Mouse (Mus musculus) limb, embryonic 15.5 days (tissue): ENCODE data around the gene Rpl10a. TPM values are rescaled to one million over a fixed set of nuclear protein-coding genes. Genes with fewer than 3 reads are reported as not detected.
"Not testable (repeated sequence)": the region's sequence is repeated elsewhere in the genome, so short reads cannot be mapped to it uniquely, and the experiment has no call there.

Experiments used
- ATAC-seq: fragments of 200-750 bp; cut with Nextera tagmentation; 2 replicates; pipeline ENCODE4 v1.8.0; 2017; ENCODE audit warnings: low read depth, moderate TSS enrichment; ENCODE audit not compliant: insufficient number of reproducible peaks, low FRiP score, low TSS enrichment
- H3K27ac ChIP-seq: fragments of 300-500 bp; sonication (generic); 2 replicates; pipeline ENCODE4 v1.5.1; 2015; ENCODE audit warnings: moderate library complexity, mild to moderate bottlenecking, inconsistent platforms
- H3K27me3 ChIP-seq: fragments of 300-500 bp; sonication (generic); 2 replicates; pipeline ENCODE4 v1.6.1; 2015; ENCODE audit warnings: inconsistent platforms
- H3K36me3 ChIP-seq: fragments of 300-500 bp; sonication (generic); 2 replicates; pipeline ENCODE4 v1.6.1; 2015; ENCODE audit warnings: inconsistent platforms
- H3K4me1 ChIP-seq: fragments of 300-500 bp; sonication (generic); 2 replicates; pipeline ENCODE4 v1.6.1; 2015; ENCODE audit warnings: inconsistent platforms
- H3K4me2 ChIP-seq: fragments of 300-500 bp; sonication (generic); 2 replicates; pipeline ENCODE4 v1.6.1; 2015; ENCODE audit warnings: mild to moderate bottlenecking, inconsistent platforms
- H3K4me3 ChIP-seq: fragments of 300-500 bp; sonication (generic); 2 replicates; pipeline ENCODE4 v1.5.1; 2015; ENCODE audit warnings: mild to moderate bottlenecking, inconsistent platforms
- H3K9ac ChIP-seq: fragments of 300-500 bp; sonication (generic); 2 replicates; pipeline ENCODE4 v1.6.1; 2015; ENCODE audit warnings: inconsistent platforms
- H3K9me3 ChIP-seq: fragments of 300-500 bp; sonication (generic); 2 replicates; pipeline ENCODE4 v1.6.1; 2016; ENCODE audit warnings: inconsistent platforms
- WGBS: fragments of 180-500 bp; shearing (Covaris S2); methylation state at CpG from one replicate; pipeline ENCODE4 v1.1.7; 2015; 5-methylcytosine and 5-hydroxymethylcytosine counted together
- polyA plus RNA-seq: library from polyadenylated mRNA; unstranded; fragments of >200 nt; fragmentation: Nextera tagmentation; extraction: Ambion mirVana; gene quantifications from 2 replicates; pipeline ENCODE4 v1.2.1, GENCODE M21; 2015

Gene Rpl10a
- polyA plus RNA-seq, 1 experiment from 2014 or later = 665 TPM

GRCm38 (mm10) chr17:28311366-28312132 lies 16.7 kb upstream of the Rpl10a start:
- H3K4me3 ChIP-seq = no peak overlapping the region
- H3K9me3 ChIP-seq = no peaks in the 10 kb centered on the region
- ATAC-seq = no peak
- peaks cover 11% of the 10 kb centered on the region for H3K36me3 ChIP-seq
- no peak overlapping the region for H3K9ac ChIP-seq
- 62% methylated on average over 5 of the region's 5 CpGs for WGBS
- peaks cover 29% of the 10 kb centered on the region for H3K4me1 ChIP-seq
- H3K27me3 ChIP-seq = no peaks in the 10 kb centered on the region
- no peak overlapping the region for H3K27ac ChIP-seq
- no peak overlapping the region for H3K4me2 ChIP-seq

DNA sequence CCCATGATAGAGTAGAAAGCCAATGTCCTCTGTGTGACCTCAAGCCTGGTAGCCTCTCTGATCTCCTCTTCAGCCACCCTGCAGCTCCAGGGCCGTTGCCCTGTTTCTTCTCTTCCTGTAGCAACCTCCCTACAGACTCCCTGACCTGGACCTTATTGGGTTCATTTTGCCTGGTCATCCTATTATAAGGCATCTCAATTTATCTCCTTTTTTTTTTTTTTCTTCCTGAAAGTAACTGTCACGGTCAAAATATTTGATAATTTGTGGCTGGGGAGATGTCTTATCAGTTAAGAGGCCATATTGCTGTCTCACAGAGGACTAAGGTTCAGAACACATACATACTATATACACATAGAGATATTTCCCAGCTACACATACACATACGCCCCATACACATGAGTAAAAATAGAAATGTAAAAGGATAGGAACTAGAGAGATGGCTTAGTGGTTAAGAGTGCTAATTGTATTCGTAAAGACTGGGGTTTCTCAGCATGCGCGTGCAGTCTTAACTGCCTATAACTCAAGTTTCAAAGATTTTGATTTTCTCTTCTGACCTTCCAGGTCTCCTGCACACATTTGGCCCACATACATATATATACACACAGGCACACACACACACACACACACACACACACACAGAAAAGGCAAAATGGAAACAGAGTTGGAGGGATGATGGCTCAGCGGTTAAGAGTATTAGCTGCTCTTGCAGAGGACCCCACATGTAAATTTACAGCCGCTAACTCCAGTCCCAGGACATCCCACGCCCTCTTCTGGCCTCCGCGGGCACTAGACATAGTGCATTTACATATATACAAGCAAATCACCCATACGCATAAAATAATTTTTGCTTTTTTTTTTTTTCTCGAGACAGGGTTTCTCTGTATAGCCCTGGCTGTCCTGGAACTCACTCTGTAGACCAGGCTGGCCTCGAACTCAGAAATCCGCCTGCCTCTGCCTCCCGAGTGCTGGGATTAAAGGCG lies 15.7 kb upstream of the Rpl10a start:
- Histone ChIP-seq H3K36me3 (peaks cover 20% of the 10 kb centered on the region), H3K27me3 (no peaks in the 10 kb centered on the region), H3K9ac (no peak overlapping the region), H3K9me3 (no peaks in the 10 kb centered on the region), H3K4me2 (peak overlapping the region; percentile 81), H3K4me1 (peaks cover 29% of the 10 kb centered on the region), H3K4me3 (peak overlapping the region; percentile 89), H3K27ac (peak overlapping the region; percentile 95)
- 23% methylated on average over 17 of the region's 17 CpGs for WGBS
- ATAC-seq = no peak

DNA sequence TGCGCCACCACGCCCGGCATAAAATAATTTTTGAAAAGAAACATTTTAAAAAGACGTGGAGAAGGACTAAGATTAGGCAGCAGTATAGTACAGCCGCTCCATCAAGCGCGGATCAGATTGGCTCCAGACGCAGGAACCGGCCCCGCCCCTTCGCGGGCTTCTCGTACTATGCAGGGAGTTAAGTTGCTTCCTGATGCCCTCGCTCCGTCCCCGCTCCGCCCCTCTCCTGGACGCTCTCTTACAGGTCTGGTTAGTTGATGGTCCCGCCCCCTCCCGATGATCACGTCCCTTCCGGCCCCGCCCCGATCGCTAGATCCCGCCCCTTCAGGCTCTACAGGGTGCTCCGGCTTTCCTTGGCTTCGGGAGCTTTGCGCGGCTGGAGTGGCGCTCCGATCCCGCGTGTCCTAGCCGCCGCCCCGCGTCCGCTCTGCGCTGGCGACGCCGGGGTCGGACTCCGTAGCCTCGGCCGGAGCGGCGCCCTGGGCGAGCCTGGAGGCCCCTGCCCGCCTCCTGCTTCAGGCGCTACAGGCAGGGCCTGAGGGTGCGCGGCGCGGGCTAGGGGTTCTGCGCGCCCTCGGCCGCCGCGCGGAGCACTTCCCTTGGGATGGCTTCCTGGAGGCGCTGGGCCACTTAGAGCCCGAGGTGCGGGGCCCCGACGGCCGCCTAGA lies 14.9 kb upstream of the Rpl10a start, which contains the start of gene Fance:
TSS of gene Fance (plus strand) at position 308 of the 668 bp plus-strand sequence.
- Histone ChIP-seq H3K27me3 (no peaks in the 10 kb centered on the region), H3K9me3 (no peaks in the 10 kb centered on the region), H3K27ac (peak within 1 kb of the TSS; percentile 95), H3K4me1 (peaks cover 28% of the 10 kb centered on the region), H3K36me3 (peaks cover 29% of the 10 kb centered on the region), H3K4me3 (peak within 1 kb of the TSS; percentile 89), H3K4me2 (peak within 1 kb of the TSS; percentile 81), H3K9ac (peak within 1 kb of the TSS; percentile 89)
- peak; percentile 96 for ATAC-seq
- under 1% methylated on average over 69 of the region's 69 CpGs for WGBS

- Histone ChIP-seq H3K36me3 (peaks cover 32% of the 10 kb centered on the region), H3K4me3 (peak overlapping the region; percentile 89), H3K9ac (peak overlapping the region; percentile 89), H3K9me3 (no peaks in the 10 kb centered on the region), H3K4me2 (peak overlapping the region; percentile 81), H3K27ac (peak overlapping the region; percentile 95), H3K27me3 (no peaks in the 10 kb centered on the region), H3K4me1 (peaks cover 23% of the 10 kb centered on the region)
- peak; percentile 0; the same call in 1 of the 2 replicates for ATAC-seq
- 2% methylated on average over 11 of the region's 11 CpGs for WGBS
Measured at GRCm38 (mm10) chr17:28313880-28314225, 14.4 kb upstream of the Rpl10a start.

- Histone ChIP-seq H3K4me2 (no peak overlapping the region), H3K4me3 (no peak overlapping the region), H3K9me3 (no peaks in the 10 kb centered on the region), H3K36me3 (peaks cover 47% of the 10 kb centered on the region), H3K27ac (no peak overlapping the region), H3K27me3 (no peaks in the 10 kb centered on the region), H3K4me1 (peaks cover 23% of the 10 kb centered on the region), H3K9ac (no peak overlapping the region)
- WGBS = 85% methylated on average over 20 of the region's 20 CpGs
- no peak for ATAC-seq
Measured at GRCm38 (mm10) chr17:28315611-28316160, 12.6 kb upstream of the Rpl10a start.

GRCm38 (mm10) chr17:28316476-28316875 lies 11.8 kb upstream of the Rpl10a start:
- Histone ChIP-seq H3K4me3 (no peak overlapping the region), H3K27me3 (no peaks in the 10 kb centered on the region), H3K4me2 (no peak overlapping the region), H3K36me3 (peaks cover 55% of the 10 kb centered on the region), H3K9ac (no peak overlapping the region), H3K27ac (no peak overlapping the region), H3K9me3 (no peaks in the 10 kb centered on the region), H3K4me1 (peaks cover 23% of the 10 kb centered on the region)
- 91% methylated on average over 9 of the region's 9 CpGs for WGBS
- no peak for ATAC-seq

DNA sequence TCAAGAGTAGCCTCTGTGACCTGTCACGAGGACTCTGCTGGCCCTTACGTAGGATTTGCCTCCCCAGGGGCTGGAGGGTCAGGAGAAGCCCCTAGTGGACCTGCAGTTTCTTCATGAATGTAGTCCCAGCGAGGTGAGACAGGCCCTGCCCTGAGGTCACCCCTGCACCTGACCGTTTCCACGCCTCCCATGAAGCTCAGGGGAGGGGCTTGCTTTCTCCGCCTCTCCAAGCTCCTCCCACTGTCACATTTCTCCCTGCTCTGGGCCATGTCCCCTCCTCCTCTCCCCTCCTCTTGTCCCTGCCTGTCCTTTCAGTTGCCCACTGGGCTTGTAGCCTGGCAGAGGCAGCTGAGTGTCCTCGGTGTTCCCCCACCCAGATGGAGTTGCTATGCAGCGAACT lies 11.2 kb upstream of the Rpl10a start:
- H3K4me2 ChIP-seq = no peak overlapping the region
- no peaks in the 10 kb centered on the region for H3K27me3 ChIP-seq
- H3K36me3 ChIP-seq = peaks cover 61% of the 10 kb centered on the region
- H3K9me3 ChIP-seq = no peaks in the 10 kb centered on the region
- ATAC-seq = no peak
- no peak overlapping the region for H3K9ac ChIP-seq
- H3K4me3 ChIP-seq = no peak overlapping the region
- H3K27ac ChIP-seq = no peak overlapping the region
- peaks cover 23% of the 10 kb centered on the region for H3K4me1 ChIP-seq
- WGBS = 68% methylated on average over 8 of the region's 8 CpGs

DNA sequence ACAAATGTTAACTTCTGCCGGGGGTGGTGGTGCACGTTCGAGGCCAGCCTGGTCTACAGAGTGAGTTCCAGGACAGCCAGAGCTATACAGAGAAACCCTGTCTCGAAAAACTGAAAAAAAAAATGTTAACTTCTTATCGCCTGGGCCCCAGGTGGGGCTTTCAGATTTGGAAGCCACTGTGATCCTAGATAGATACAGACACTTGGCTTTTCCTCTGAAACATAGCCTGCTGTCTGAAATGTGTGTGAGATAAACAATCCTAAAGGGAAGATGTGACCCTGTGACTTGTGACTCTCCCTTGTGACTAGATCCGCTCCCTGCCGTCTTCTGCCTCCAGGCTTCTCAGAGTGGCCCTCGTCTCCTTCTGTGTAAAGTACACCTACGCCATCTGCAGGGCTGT lies 10.5 kb upstream of the Rpl10a start:
- H3K27ac ChIP-seq = no peak overlapping the region
- WGBS = 84% methylated on average over 9 of the region's 9 CpGs
- no peak for ATAC-seq
- H3K9me3 ChIP-seq = no peaks in the 10 kb centered on the region
- H3K36me3 ChIP-seq = peaks cover 67% of the 10 kb centered on the region
- H3K27me3 ChIP-seq = no peaks in the 10 kb centered on the region
- no peak overlapping the region for H3K9ac ChIP-seq
- H3K4me3 ChIP-seq = no peak overlapping the region
- H3K4me1 ChIP-seq = peaks cover 20% of the 10 kb centered on the region
- no peak overlapping the region for H3K4me2 ChIP-seq

DNA sequence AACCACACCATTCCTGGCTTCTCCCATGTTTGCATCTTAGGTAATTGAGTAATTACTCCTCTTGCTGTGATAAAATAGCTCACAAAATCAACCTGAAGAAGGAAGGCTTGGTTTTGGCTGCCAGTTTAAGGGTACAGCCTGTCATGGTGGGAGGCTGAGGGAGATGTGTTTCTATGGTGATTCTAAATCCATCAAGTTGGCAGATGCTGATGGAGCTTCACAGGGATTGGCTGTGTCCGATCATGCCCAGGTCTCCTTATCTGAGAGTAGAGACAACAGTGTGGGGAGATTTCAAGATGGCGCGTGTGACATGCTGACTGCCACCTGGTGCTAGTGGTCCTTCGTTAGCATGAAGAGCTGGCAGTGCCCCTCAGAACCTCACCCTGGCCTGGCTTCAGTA lies 6.6 kb upstream of the Rpl10a start:
- no peak overlapping the region for H3K4me2 ChIP-seq
- H3K27ac ChIP-seq = no peak overlapping the region
- no peaks in the 10 kb centered on the region for H3K9me3 ChIP-seq
- no peak for ATAC-seq
- WGBS = 93% methylated on average over 4 of the region's 4 CpGs
- H3K27me3 ChIP-seq = no peaks in the 10 kb centered on the region
- peaks cover 83% of the 10 kb centered on the region for H3K36me3 ChIP-seq
- no peaks in the 10 kb centered on the region for H3K4me1 ChIP-seq
- H3K9ac ChIP-seq = no peak overlapping the region
- no peak overlapping the region for H3K4me3 ChIP-seq

GRCm38 (mm10) chr17:28323786-28324185 lies 4.5 kb upstream of the Rpl10a start:
- H3K4me1 ChIP-seq = peaks cover 12% of the 10 kb centered on the region
- no peak overlapping the region for H3K27ac ChIP-seq
- H3K4me2 ChIP-seq = no peak overlapping the region
- ATAC-seq = no peak
- WGBS = 88% methylated on average over 8 of the region's 8 CpGs
- no peak overlapping the region for H3K4me3 ChIP-seq
- no peaks in the 10 kb centered on the region for H3K9me3 ChIP-seq
- H3K27me3 ChIP-seq = no peaks in the 10 kb centered on the region
- H3K9ac ChIP-seq = no peak overlapping the region
- peaks cover 64% of the 10 kb centered on the region for H3K36me3 ChIP-seq

DNA sequence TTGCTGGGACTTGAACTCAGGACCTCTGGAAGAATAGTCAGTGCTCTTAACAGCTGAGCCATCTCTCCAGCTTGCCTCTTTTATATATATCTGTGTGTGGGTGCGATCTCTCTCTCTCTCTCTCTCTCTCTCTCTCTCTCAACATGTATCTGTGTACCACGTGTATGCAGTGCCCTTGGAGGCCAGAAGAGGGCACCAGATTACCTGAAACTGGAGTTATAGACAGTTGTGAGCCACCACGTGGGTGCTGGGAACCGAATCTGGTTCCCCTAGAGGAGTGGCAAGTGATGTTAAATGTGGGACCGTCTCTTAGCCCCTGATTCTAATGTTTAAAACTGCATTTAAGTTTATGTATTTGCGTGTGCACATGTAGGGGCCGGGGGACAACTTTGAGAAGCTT lies 3.9 kb upstream of the Rpl10a start:
- not testable (repeated sequence) for ATAC-seq, H3K9me3 ChIP-seq
- peaks cover 59% of the 10 kb centered on the region for H3K36me3 ChIP-seq

More for the DNA sequence above, 3.9 kb upstream of the Rpl10a start:
- not testable (repeated sequence) for H3K9ac ChIP-seq, H3K4me2 ChIP-seq, H3K4me3 ChIP-seq, H3K27ac ChIP-seq, H3K27me3 ChIP-seq
- H3K4me1 ChIP-seq = peaks cover 13% of the 10 kb centered on the region
- WGBS = 91% methylated on average over 7 of the region's 7 CpGs
